Mouse (Mus musculus) activated CD4-positive, CD25-positive, alpha-beta regulatory T cell, adult 9 weeks (primary cell): ENCODE measurements around the gene Pabpc5. TPM values are rescaled to one million over a fixed set of nuclear protein-coding genes. Genes with fewer than 3 reads are reported as not detected.

ENCODE experiments used
- polyA plus RNA-seq: library from polyadenylated mRNA; unstranded; fragments of 100-300 nt; shearing (Covaris generic); gene quantifications from one replicate; pipeline ENCODE4 v1.2.1, GENCODE M21; 2017

Gene Pabpc5
- not detected for polyA plus RNA-seq

DNA sequence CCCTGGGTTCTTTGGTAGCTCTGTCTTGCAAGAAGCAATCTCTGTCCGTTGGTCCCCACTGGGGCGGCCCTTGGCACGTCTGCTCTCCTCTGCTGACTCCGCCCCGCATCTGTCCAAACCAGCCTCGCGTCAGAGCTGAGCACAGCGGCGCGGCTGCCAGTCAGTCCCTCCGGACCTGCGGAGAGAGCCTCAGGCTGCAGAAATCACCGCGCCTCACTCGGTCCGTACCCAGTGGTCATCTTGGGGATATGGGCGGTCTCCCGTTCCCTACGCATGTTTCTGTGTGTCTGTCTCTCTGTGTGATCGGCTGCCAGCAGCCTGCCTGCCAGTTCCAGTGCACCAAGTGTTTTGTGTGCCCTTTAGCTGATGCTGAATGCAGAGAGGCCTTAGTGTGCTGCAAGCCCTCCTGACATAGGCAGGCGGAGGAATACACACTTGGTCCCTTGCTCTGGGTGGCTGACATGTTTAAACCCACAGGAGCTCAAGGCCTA lies at the start of gene Pabpc5:
Pabpc5 (plus strand) TSS at position 116 of the 491 bp plus-strand sequence.

